Mouse (Mus musculus): ENCODE results near the gene Zcchc10. TPM values are rescaled to one million over a fixed set of nuclear protein-coding genes. Genes with fewer than 3 reads are reported as not detected.
A peak's percentile ranks its signal among the peaks of the same experiment; 100 is the strongest.
"Not testable (repeated sequence)": the region's sequence is repeated elsewhere in the genome, so short reads cannot be mapped to it uniquely, and the experiment has no call there.

Gene Zcchc10
- 13.9 and 17.4 TPM in 2 replicates for polyA plus RNA-seq (2012; ENCODE audit: insufficient read depth, insufficient read length, missing spikeins)

GRCm38 (mm10) chr11:53324512-53324968, at the start of gene Zcchc10:
Gene Zcchc10 (plus strand): TSS chr11:53324679.
- H3K27ac ChIP-seq (ENCODE audit: insufficient read depth, low read depth, low read length) = no peak within 1 kb of the TSS
- TF ChIP-seq POLR2A (IDR thresholded peaks at IDR 0.05; ENCODE audit: borderline replicate concordance, low read depth, low read length) (no peak), CTCF (IDR thresholded peaks at IDR 0.05; ENCODE audit: low read depth, low read length) (no peak)

GRCm38 (mm10) chr11:53275358-53275757, 49.1 kb upstream of the Zcchc10 start:
- no peak overlapping the region for H3K27ac ChIP-seq (ENCODE audit: insufficient read depth, low read depth, low read length)
- TF ChIP-seq CTCF (IDR thresholded peaks at IDR 0.05; ENCODE audit: low read depth, low read length) = no peak
- TF ChIP-seq POLR2A (IDR thresholded peaks at IDR 0.05; ENCODE audit: borderline replicate concordance, low read depth, low read length) = no peak
- no peaks in the 10 kb centered on the region for H3K4me1 ChIP-seq (ENCODE audit: control insufficient read depth, insufficient read depth, low read length)
- H3K4me3 ChIP-seq (ENCODE audit: insufficient read depth, low read length) = no peak overlapping the region

More at GRCm38 (mm10) chr11:53324512-53324968, at the start of gene Zcchc10:
- peaks cover 18% of the 10 kb centered on the region for H3K4me1 ChIP-seq (ENCODE audit: control insufficient read depth, insufficient read depth, low read length)
- peak within 1 kb of the TSS; percentile 88 for H3K4me3 ChIP-seq (ENCODE audit: insufficient read depth, low read length)

- H3K4me1 ChIP-seq (ENCODE audit: control insufficient read depth, insufficient read depth, low read length) = no peaks in the 10 kb centered on the region
- no peak overlapping the region for H3K4me3 ChIP-seq (ENCODE audit: insufficient read depth, low read length)
- no peak overlapping the region for H3K27ac ChIP-seq (ENCODE audit: insufficient read depth, low read depth, low read length)
- TF ChIP-seq CTCF (IDR thresholded peaks at IDR 0.05; ENCODE audit: low read depth, low read length) (no peak), POLR2A (IDR thresholded peaks at IDR 0.05; ENCODE audit: borderline replicate concordance, low read depth, low read length) (no peak)
These were observed 46.1 kb upstream of the Zcchc10 start for GRCm38 (mm10) chr11:53278411-53278810.

- TF ChIP-seq POLR2A (IDR thresholded peaks at IDR 0.05; ENCODE audit: borderline replicate concordance, low read depth, low read length) = no peak
- no peaks in the 10 kb centered on the region for H3K4me1 ChIP-seq (ENCODE audit: control insufficient read depth, insufficient read depth, low read length)
- H3K27ac ChIP-seq (ENCODE audit: insufficient read depth, low read depth, low read length) = no peak overlapping the region
- no peak overlapping the region for H3K4me3 ChIP-seq (ENCODE audit: insufficient read depth, low read length)
These were observed 38.6 kb upstream of the Zcchc10 start for GRCm38 (mm10) chr11:53285885-53286284.

GRCm38 (mm10) chr11:53290187-53290586, 34.3 kb upstream of the Zcchc10 start:
- H3K4me3 ChIP-seq (ENCODE audit: insufficient read depth, low read length); H3K4me1 ChIP-seq (ENCODE audit: control insufficient read depth, insufficient read depth, low read length); H3K27ac ChIP-seq (ENCODE audit: insufficient read depth, low read depth, low read length): not testable (repeated sequence)

- TF ChIP-seq POLR2A (IDR thresholded peaks at IDR 0.05; ENCODE audit: borderline replicate concordance, low read depth, low read length) = no peak
- TF ChIP-seq CTCF (IDR thresholded peaks at IDR 0.05; ENCODE audit: low read depth, low read length) = no peak
- Histone ChIP-seq H3K4me3 (ENCODE audit: insufficient read depth, low read length) (no peak overlapping the region), H3K4me1 (ENCODE audit: control insufficient read depth, insufficient read depth, low read length) (no peaks in the 10 kb centered on the region), H3K27ac (ENCODE audit: insufficient read depth, low read depth, low read length) (no peak overlapping the region)
These were observed 33.6 kb upstream of the Zcchc10 start for GRCm38 (mm10) chr11:53290871-53291270.

- no peak overlapping the region for H3K27ac ChIP-seq (ENCODE audit: insufficient read depth, low read depth, low read length)
- TF ChIP-seq CTCF (IDR thresholded peaks at IDR 0.05; ENCODE audit: low read depth, low read length) (no peak), POLR2A (IDR thresholded peaks at IDR 0.05; ENCODE audit: borderline replicate concordance, low read depth, low read length) (no peak)
- no peak overlapping the region for H3K4me3 ChIP-seq (ENCODE audit: insufficient read depth, low read length)
- H3K4me1 ChIP-seq (ENCODE audit: control insufficient read depth, insufficient read depth, low read length) = peaks cover 22% of the 10 kb centered on the region
These were observed 30.0 kb upstream of the Zcchc10 start for GRCm38 (mm10) chr11:53294441-53294840.

GRCm38 (mm10) chr11:53296880-53297279, 27.6 kb upstream of the Zcchc10 start:
- no peak overlapping the region for H3K27ac ChIP-seq (ENCODE audit: insufficient read depth, low read depth, low read length)
- H3K4me3 ChIP-seq (ENCODE audit: insufficient read depth, low read length) = no peak overlapping the region
- peaks cover 31% of the 10 kb centered on the region for H3K4me1 ChIP-seq (ENCODE audit: control insufficient read depth, insufficient read depth, low read length)
- no peak for TF ChIP-seq POLR2A (IDR thresholded peaks at IDR 0.05; ENCODE audit: borderline replicate concordance, low read depth, low read length)
- no peak for TF ChIP-seq CTCF (IDR thresholded peaks at IDR 0.05; ENCODE audit: low read depth, low read length)

- peak overlapping the region; percentile 99 for H3K4me3 ChIP-seq (ENCODE audit: insufficient read depth, low read length)
- TF ChIP-seq POLR2A (IDR thresholded peaks at IDR 0.05; ENCODE audit: borderline replicate concordance, low read depth, low read length) = no peak
- TF ChIP-seq CTCF (IDR thresholded peaks at IDR 0.05; ENCODE audit: low read depth, low read length) = no peak
These were observed 26.3 kb upstream of the Zcchc10 start for GRCm38 (mm10) chr11:53297947-53298860.

GRCm38 (mm10) chr11:53299551-53300329, 24.7 kb upstream of the Zcchc10 start:
- H3K27ac ChIP-seq (ENCODE audit: insufficient read depth, low read depth, low read length) = peak overlapping the region; percentile 99
- H3K4me3 ChIP-seq (ENCODE audit: insufficient read depth, low read length) = peak overlapping the region; percentile 99
- no peak for TF ChIP-seq POLR2A (IDR thresholded peaks at IDR 0.05; ENCODE audit: borderline replicate concordance, low read depth, low read length)
- no peak for TF ChIP-seq CTCF (IDR thresholded peaks at IDR 0.05; ENCODE audit: low read depth, low read length)
- peaks cover 31% of the 10 kb centered on the region for H3K4me1 ChIP-seq (ENCODE audit: control insufficient read depth, insufficient read depth, low read length)

More at GRCm38 (mm10) chr11:53297947-53298860, 26.3 kb upstream of the Zcchc10 start:
- no peak overlapping the region for H3K27ac ChIP-seq (ENCODE audit: insufficient read depth, low read depth, low read length)
- H3K4me1 ChIP-seq (ENCODE audit: control insufficient read depth, insufficient read depth, low read length) = peaks cover 31% of the 10 kb centered on the region

Measured in bone marrow macrophage, adult 2 months (primary cell).